Mouse (Mus musculus): ENCODE measurements around the gene Mast4. TPM values are rescaled to one million over a fixed set of nuclear protein-coding genes. Genes with fewer than 3 reads are reported as not detected.

The Mast4 gene
- polyA plus RNA-seq, 1 experiment from 2014 or later: 21.1 TPM

- Histone ChIP-seq H3K4me1 (ENCODE audit: control insufficient read depth, insufficient read depth, low read length) (peaks cover 29% of the 10 kb centered on the region), H3K9ac (ENCODE audit: low read depth, low read length) (no peak overlapping the region), H3K9me3 (ENCODE audit: control insufficient read depth, low read length) (no peaks in the 10 kb centered on the region), H3K4me2 (ENCODE audit: low read depth, low read length) (no peak overlapping the region), H3K27me3 (replicated peaks; ENCODE audit: control insufficient read depth, insufficient read depth, low read length) (no peaks in the 10 kb centered on the region), H3K4me3 (ENCODE audit: low read depth, low read length) (no peak overlapping the region), H3K27ac (replicated peaks; ENCODE audit: low read depth, low read length) (no peak overlapping the region), H3K36me3 (ENCODE audit: control insufficient read depth, insufficient read depth, low read length) (no peaks in the 10 kb centered on the region)
- DNase-seq (ENCODE audit: low spot score) (peak; percentile 38), ATAC-seq (ENCODE audit: low read depth) (no peak)
- WGBS: 69% methylated on average over 6 of the region's 6 CpGs
Observed at GRCm38 (mm10) chr13:102895894-102896293, 438.4 kb downstream of the Mast4 start.

DNA sequence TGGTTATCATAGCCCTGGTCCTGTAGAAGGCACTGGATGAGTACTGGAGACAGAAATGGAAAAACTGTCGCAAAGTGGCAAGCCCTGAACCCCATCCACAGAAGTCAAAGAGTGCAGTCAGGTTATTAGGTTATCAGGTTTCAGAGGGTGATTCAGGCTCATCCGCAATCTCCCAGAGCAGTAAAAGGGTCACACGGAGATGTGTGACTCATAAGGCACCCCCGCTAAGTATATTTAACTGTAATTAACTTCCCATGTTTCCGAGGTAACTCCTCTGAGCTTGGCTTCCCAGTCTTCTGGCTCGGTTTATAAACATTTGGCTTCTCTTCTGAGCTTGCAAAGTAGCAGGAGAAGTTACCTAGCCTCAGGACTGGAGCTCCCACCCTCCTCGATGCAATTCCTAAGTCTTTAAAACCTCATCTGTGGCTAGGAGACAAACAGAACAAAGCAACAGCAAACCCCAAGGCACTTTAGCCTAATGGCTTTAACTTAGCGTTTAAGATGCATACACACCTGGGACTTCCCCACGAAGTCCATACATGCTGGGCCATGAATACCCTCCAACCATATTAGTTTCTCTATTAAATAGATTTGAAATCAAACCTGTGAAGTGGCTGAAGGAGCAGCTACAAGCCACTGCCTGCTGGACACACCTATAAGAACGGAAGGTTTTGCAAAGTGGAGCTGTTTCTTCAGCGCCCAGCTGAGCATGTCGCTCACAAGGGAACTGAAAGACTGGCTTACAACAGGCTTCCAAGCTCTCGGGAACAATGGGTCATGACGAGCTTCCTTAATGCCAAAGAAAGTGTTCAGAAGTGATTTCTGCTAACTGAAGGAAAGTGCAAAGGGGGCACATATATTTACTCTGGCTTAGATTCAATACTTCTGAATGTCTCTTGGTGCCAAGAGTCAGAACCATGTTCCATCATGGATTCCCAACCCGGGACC is 439.7 kb downstream of the Mast4 start:
- 38% methylated on average over 15 of the region's 15 CpGs for WGBS
- no peak overlapping the region for H3K9ac ChIP-seq (ENCODE audit: low read depth, low read length)

DNA sequence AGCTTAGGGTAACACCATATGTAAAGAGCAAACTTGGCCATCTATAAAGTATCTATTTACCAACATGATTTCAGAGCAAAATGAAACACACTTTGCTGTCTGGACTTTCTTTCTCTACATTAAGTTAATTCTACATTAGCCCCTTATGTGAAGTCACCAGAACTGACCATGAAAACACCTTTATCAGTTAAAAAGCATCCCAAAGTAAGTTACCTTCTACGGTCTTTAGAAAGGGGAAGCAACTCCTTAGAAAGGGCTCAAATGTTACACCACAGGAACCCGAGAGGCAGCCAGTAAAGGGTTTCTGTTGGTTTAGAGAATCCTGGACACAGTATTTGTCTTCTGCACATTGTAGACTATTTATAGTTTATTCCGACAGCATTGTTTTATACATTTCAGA is 441.5 kb downstream of the Mast4 start:
- H3K9me3 ChIP-seq (ENCODE audit: control insufficient read depth, low read length): no peaks in the 10 kb centered on the region
- 86% methylated on average over 3 of the region's 3 CpGs for WGBS
- H3K36me3 ChIP-seq (ENCODE audit: control insufficient read depth, insufficient read depth, low read length): no peaks in the 10 kb centered on the region
- no peak overlapping the region for H3K9ac ChIP-seq (ENCODE audit: low read depth, low read length)
- no peak overlapping the region for H3K4me2 ChIP-seq (ENCODE audit: low read depth, low read length)
- no peak overlapping the region for H3K27ac ChIP-seq (replicated peaks; ENCODE audit: low read depth, low read length)
- peaks cover 15% of the 10 kb centered on the region for H3K4me1 ChIP-seq (ENCODE audit: control insufficient read depth, insufficient read depth, low read length)
- DNase-seq (ENCODE audit: low spot score): no peak
- no peak overlapping the region for H3K4me3 ChIP-seq (ENCODE audit: low read depth, low read length)
- H3K27me3 ChIP-seq (replicated peaks; ENCODE audit: control insufficient read depth, insufficient read depth, low read length): no peaks in the 10 kb centered on the region
- ATAC-seq (ENCODE audit: low read depth): no peak

More for the DNA sequence above, 439.7 kb downstream of the Mast4 start:
- Histone ChIP-seq H3K9me3 (ENCODE audit: control insufficient read depth, low read length) (no peaks in the 10 kb centered on the region), H3K4me1 (ENCODE audit: control insufficient read depth, insufficient read depth, low read length) (peaks cover 22% of the 10 kb centered on the region), H3K4me3 (ENCODE audit: low read depth, low read length) (no peak overlapping the region), H3K27ac (replicated peaks; ENCODE audit: low read depth, low read length) (no peak overlapping the region), H3K36me3 (ENCODE audit: control insufficient read depth, insufficient read depth, low read length) (no peaks in the 10 kb centered on the region), H3K27me3 (replicated peaks; ENCODE audit: control insufficient read depth, insufficient read depth, low read length) (no peaks in the 10 kb centered on the region), H3K4me2 (ENCODE audit: low read depth, low read length) (peak overlapping the region; percentile 1; the same call in 1 of the 2 replicates)
- ATAC-seq (ENCODE audit: low read depth) (0 out of 2 replicates have a peak, but pooled peaks have one; percentile 24), DNase-seq (ENCODE audit: low spot score) (peak; percentile 57)

- Histone ChIP-seq H3K27me3 (replicated peaks; ENCODE audit: control insufficient read depth, insufficient read depth, low read length) (no peaks in the 10 kb centered on the region), H3K4me3 (ENCODE audit: low read depth, low read length) (no peak overlapping the region), H3K27ac (replicated peaks; ENCODE audit: low read depth, low read length) (no peak overlapping the region), H3K4me1 (ENCODE audit: control insufficient read depth, insufficient read depth, low read length) (peaks cover 9% of the 10 kb centered on the region; the same call in 1 of the 2 replicates), H3K4me2 (ENCODE audit: low read depth, low read length) (no peak overlapping the region), H3K36me3 (ENCODE audit: control insufficient read depth, insufficient read depth, low read length) (no peaks in the 10 kb centered on the region), H3K9ac (ENCODE audit: low read depth, low read length) (no peak overlapping the region), H3K9me3 (ENCODE audit: control insufficient read depth, low read length) (no peaks in the 10 kb centered on the region)
- WGBS: 78% methylated on average over 10 of the region's 10 CpGs
- no peak for ATAC-seq (ENCODE audit: low read depth)
- no peak for DNase-seq (ENCODE audit: low spot score)
Observed at GRCm38 (mm10) chr13:102889989-102890388, 444.3 kb downstream of the Mast4 start.

DNA sequence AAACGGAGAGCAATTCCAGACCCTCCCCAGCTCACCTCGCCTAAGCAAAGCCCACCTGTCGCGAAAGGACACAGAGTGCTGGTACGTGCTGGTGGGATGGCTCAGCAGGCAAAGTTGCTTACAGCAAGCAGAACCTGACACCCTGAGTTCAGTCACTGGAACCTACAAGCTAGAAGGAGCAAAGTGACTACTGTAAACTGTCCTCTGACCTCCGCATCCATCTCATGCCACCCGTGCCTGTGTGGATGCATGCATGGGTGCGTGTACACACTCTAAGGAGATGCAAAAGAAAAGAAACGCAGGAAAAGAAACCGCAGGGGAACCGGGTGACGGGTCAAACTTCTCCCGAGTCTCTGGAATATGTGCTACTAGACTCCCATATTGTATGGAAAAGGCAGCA is 444.8 kb downstream of the Mast4 start:
- no peak for DNase-seq (ENCODE audit: low spot score)
- Histone ChIP-seq H3K9me3 (ENCODE audit: control insufficient read depth, low read length) (no peaks in the 10 kb centered on the region), H3K27me3 (replicated peaks; ENCODE audit: control insufficient read depth, insufficient read depth, low read length) (no peaks in the 10 kb centered on the region), H3K4me2 (ENCODE audit: low read depth, low read length) (no peak overlapping the region), H3K27ac (replicated peaks; ENCODE audit: low read depth, low read length) (no peak overlapping the region), H3K4me1 (ENCODE audit: control insufficient read depth, insufficient read depth, low read length) (peaks cover 5% of the 10 kb centered on the region; the same call in 1 of the 2 replicates), H3K36me3 (ENCODE audit: control insufficient read depth, insufficient read depth, low read length) (no peaks in the 10 kb centered on the region), H3K9ac (ENCODE audit: low read depth, low read length) (no peak overlapping the region), H3K4me3 (ENCODE audit: low read depth, low read length) (no peak overlapping the region)
- ATAC-seq (ENCODE audit: low read depth): no peak
- WGBS: 70% methylated on average over 13 of the region's 13 CpGs

GRCm38 (mm10) chr13:102888895-102889490 is 445.3 kb downstream of the Mast4 start:
- H3K36me3 ChIP-seq (ENCODE audit: control insufficient read depth, insufficient read depth, low read length): no peaks in the 10 kb centered on the region
- H3K4me2 ChIP-seq (ENCODE audit: low read depth, low read length): no peak overlapping the region
- ATAC-seq (ENCODE audit: low read depth) (peak; percentile 44; the same call in 1 of the 2 replicates), DNase-seq (ENCODE audit: low spot score) (peak; percentile 75)
- no peaks in the 10 kb centered on the region for H3K4me1 ChIP-seq (ENCODE audit: control insufficient read depth, insufficient read depth, low read length)
- no peak overlapping the region for H3K9ac ChIP-seq (ENCODE audit: low read depth, low read length)
- H3K27ac ChIP-seq (replicated peaks; ENCODE audit: low read depth, low read length): peak overlapping the region; percentile 56; the same call in 1 of the 2 replicates
- H3K4me3 ChIP-seq (ENCODE audit: low read depth, low read length): no peak overlapping the region
- 68% methylated on average over 15 of the region's 15 CpGs for WGBS
- no peaks in the 10 kb centered on the region for H3K9me3 ChIP-seq (ENCODE audit: control insufficient read depth, low read length)
- H3K27me3 ChIP-seq (replicated peaks; ENCODE audit: control insufficient read depth, insufficient read depth, low read length): no peaks in the 10 kb centered on the region

DNA sequence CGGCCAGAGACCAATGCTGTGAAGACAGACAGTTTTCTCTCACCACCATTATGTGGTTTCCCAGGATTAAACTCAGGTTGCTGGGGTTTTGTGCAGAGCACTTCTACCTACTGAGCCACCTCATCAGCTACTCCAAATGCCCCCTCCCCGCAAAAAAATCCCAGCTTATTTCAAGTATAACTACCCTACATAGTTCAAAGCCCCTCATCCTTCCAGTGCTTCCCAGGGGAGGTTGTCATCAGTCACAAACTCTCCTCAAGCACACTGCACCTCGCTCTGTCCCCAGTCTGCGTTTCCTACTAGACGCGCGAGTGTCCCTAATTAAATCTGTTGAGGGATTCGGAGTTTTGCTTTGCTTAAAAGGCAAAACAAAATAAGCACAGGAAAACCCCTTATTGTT is 446.1 kb downstream of the Mast4 start:
- 48% methylated on average over 8 of the region's 8 CpGs for WGBS

DNA sequence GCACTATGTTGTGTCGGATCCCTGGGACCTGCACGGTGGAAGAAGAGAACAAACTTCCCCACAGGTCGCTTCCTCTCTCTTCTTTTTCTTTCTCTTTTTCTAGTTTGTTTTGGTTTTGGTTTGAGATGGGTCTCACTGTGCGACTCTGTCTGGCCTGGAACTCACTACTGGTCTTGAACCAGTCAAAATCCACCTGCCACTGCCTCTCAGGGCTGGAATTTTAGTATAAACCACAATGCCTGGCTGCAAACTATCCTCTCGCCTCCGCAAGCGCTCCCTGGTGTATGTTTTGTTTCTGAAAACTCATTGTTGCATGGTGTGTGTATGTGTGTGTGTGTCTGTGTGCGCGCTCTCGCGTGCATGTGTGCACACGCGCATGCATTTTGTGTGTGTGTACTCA is 446.8 kb downstream of the Mast4 start:
- H3K27ac ChIP-seq (replicated peaks; ENCODE audit: low read depth, low read length): no peak overlapping the region
- no peak overlapping the region for H3K9ac ChIP-seq (ENCODE audit: low read depth, low read length)
- no peak for DNase-seq (ENCODE audit: low spot score)
- no peaks in the 10 kb centered on the region for H3K9me3 ChIP-seq (ENCODE audit: control insufficient read depth, low read length)
- no peaks in the 10 kb centered on the region for H3K36me3 ChIP-seq (ENCODE audit: control insufficient read depth, insufficient read depth, low read length)
- 93% methylated on average over 13 of the region's 13 CpGs for WGBS
- no peak overlapping the region for H3K4me3 ChIP-seq (ENCODE audit: low read depth, low read length)
- ATAC-seq (ENCODE audit: low read depth): no peak
- no peak overlapping the region for H3K4me2 ChIP-seq (ENCODE audit: low read depth, low read length)
- no peaks in the 10 kb centered on the region for H3K27me3 ChIP-seq (replicated peaks; ENCODE audit: control insufficient read depth, insufficient read depth, low read length)
- H3K4me1 ChIP-seq (ENCODE audit: control insufficient read depth, insufficient read depth, low read length): no peaks in the 10 kb centered on the region

More for the DNA sequence above, 446.1 kb downstream of the Mast4 start:
- 0 out of 2 replicates have a peak overlapping the region, but pooled peaks have one; percentile 7 for H3K27ac ChIP-seq (replicated peaks; ENCODE audit: low read depth, low read length)
- H3K4me1 ChIP-seq (ENCODE audit: control insufficient read depth, insufficient read depth, low read length): no peaks in the 10 kb centered on the region
- DNase-seq (ENCODE audit: low spot score) (no peak), ATAC-seq (ENCODE audit: low read depth) (no peak)
- H3K9ac ChIP-seq (ENCODE audit: low read depth, low read length): no peak overlapping the region
- no peak overlapping the region for H3K4me2 ChIP-seq (ENCODE audit: low read depth, low read length)
- H3K36me3 ChIP-seq (ENCODE audit: control insufficient read depth, insufficient read depth, low read length): no peaks in the 10 kb centered on the region
- H3K4me3 ChIP-seq (ENCODE audit: low read depth, low read length): no peak overlapping the region
- no peaks in the 10 kb centered on the region for H3K27me3 ChIP-seq (replicated peaks; ENCODE audit: control insufficient read depth, insufficient read depth, low read length)
- H3K9me3 ChIP-seq (ENCODE audit: control insufficient read depth, low read length): no peaks in the 10 kb centered on the region
